Mouse (Mus musculus) brain, adult 2 months (tissue): ENCODE measurements around the gene Mlana.
A peak's percentile ranks its signal among the peaks of the same experiment; 100 is the strongest.

Experiments used
- DNase-seq: peaks from one replicate; pipeline ENCODE4 v3.0.0; 2011; ENCODE audit warnings: low read depth, low spot score

Mlana gene

DNA sequence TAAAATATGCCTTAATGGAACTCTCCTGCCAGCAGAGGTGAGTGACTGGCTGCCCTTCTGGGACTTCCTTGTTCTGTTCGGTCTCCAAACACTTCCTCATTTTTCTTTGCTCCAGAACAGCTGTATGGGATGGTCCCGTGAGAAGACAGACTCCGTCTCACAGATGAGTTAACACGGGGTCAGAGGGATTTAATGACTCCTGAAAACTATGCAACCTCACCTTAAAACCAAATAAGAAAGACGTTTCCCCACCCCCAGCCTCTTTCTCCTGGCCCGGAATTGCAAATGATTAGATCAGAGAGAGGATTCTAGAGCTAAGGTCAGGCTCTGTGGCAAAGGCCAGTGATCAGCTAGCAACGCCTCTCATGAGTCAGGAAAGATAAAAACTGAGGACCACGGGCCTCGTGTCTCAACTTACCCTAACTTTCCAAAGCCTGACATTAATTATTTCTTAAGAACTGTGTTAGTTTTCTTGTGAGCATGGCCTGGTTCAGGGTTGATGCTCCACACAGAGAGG, 22.0 kb upstream of the Mlana start:
- DNase-seq, result no peak

DNA sequence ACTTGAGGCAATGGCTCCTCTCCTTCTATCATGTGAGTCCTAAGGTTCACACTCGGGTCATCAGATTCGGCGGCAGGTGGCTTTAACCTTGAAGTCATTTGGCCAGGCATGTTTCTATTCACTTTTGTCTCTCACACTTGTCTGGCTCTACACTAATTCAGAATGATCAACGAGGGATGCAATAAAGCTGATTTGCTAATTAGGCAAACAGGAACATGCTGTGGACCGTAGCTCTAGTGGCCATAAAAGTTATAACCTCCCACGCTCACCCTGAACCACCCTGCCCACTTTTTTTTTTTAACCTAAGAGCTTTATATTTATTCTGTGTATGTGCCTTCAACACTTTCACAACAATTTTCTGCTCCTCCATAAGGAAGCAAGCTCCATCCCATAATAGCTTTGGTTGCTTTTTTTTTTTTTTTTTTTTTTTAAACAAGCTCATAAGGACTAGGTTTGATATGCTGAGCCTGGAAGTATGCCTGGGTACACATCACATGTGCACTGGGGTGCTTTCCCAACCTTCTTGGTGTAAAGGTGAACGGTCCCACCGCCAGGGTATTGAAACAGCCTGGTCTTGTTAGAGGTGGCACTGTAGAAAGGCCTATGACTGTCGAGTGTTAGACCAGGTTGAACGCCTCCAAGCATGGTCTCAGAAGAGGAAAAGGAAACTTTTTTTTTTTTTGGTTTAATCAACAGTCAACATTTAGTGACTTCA, 21.0 kb upstream of the Mlana start:
- no peak for DNase-seq

DNA sequence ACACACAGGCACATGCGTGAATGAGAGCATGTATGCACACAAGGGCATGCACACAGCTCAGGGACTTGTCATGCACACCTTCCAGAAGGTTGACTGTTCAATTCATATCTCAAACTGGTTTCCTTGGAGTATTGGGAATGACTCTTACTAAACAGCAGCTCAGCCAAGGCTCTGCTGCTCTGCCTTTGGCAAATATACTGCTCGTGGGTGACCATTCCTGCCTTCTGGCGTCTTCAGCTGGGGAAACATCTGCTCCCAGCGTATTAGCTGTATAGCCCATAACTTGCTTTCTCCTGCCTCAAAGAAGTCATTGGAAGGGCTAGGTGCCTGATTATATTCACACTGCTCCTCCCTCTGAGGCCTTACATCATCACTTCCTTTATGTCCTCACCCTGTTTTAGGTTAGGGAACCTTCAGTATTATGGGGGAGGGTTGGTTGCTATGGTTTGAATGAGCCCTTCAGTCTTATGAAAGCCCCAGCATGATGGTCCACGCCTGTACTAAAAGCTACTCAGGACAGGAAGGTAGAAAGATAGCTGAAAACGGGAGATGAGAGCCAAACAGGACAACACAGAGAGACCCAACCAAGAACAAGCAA, 19.3 kb upstream of the Mlana start:
- DNase-seq, result peak; percentile 43

DNA sequence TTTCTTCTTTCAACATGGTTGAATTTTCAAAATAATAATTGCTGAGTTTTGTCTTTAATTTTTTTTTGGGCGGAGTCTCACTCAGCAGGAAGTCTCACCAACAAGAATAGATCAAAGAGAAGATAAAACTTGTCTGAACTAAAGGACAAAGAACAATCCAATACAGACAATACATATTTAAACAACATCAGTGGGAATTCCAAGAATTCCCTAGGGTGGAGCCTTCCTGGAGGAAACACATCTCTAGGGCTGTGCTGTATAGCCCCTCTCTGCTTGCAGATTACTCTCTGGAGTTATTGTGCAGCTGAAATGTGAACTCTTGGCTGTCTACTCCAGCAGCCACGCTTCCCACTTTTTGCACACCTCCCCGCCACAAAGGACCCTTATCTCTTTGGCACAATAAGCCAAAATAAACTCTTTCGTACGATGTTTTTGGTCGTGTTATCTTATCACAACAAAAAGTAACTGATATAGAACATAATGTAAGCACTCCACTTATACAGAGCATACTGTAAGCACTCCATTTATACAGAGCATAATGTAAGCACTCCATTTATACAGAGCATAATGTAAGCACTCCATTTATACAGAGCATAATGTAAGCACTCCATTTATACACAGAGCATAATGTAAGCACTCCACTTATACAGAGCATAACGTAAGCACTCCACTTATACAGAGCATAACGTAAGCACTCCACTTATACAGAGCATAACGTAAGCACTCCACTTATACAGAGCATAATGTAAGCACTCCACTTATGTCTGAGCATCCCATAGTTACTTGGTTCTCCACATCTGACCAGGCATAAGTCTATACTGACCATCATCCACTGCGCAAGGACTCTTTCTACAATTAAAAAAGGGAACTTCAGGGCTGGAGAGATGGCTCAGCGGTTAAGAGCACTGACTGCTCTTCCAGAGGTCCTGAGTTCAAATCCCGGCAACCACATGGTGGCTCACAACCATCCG, 17.2 kb upstream of the Mlana start:
- no peak for DNase-seq

DNA sequence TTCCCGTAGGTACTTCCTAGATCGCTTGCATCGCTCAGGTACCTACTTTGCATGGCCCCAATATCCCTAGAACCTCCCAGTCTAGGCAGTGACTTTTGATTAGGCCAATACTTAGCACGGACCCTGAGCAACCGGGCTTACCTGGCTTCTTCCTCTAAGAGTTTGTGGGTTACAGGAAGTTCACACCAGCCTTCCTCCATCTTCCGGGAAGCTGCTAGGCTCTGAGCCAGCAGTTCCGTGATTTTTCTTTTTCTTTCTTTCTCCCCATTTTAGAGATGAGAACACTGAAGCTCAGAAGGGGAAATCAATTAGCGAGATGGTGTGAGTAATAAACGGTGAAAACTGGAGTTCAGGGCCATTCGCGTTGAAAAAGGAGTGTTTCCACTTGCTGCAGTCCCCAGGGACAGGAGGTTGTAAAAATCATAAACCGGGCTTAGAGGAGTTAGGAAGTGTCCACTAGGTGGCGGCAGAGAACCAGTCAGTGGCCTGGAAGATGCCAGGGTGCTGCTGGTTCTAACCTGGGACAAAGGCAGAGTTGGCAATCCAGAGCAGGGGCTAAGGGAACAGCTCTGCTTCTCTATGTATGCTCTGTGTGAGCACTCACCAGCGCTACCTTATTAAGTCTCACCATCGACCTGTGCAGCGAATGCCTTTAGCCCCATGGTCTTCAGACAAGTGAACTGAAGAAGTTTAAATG, 13.6 kb upstream of the Mlana start:
- peak; percentile 90 for DNase-seq

DNA sequence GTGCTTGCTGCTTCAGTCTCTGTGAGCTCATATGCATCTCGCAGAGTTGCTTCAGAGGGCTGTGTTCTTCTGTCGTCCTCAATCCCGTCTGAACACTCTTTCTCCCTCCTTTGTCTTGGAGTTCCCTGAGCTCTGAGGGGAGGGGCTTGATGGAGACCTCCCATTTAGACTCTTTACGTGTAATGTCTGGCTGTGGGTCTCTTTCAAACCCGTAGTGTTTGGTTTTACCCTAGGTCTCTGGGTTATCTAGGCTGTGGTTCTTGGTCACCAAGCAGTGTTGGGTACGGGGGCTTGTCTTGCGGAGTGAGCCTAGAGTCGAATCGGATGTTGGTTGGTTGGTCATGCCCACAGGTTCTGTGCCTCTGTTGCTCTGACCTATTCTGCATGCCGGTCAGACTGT, 2.6 kb upstream of the Mlana start:
- DNase-seq, result no peak

DNA sequence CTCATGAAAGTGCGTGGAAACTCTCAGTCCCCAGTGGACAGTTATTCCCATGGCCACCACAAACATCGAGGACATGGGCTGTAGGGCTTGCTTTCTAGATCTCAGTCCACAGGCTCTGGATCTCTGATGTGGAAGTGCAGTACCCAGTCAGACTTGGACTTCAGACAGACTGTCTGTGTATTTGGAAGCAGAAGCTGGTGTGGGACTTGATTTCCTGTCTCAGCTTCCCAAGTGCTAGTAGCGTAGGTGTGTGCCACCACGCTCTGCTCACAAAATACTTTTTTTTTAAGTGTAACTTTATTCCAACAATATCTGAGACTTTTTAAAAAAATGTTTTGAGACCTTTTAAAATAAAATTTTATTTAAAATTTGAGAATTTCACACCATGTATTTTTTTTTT, 1.3 kb upstream of the Mlana start:
- peak; percentile 61 for DNase-seq

DNA sequence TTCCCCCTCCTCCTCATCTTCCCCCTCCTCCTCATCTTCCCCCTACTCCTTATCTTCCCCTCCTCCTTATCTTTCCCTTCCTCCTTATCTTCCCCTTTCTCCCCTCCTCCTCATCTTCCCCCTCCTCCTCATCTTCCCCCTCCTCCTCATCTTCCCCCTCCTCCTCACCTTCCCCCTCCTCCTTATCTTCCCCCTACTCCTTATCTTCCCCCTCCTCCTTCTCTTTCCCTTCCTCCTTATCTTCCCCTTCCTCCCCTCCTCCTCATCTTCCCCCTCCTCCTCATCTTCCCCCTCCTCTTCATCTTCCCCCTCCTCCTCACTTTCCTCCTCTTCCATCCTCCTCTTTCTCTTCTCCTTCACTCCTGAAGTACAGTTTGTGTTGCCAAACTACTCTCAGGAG, 784 bp upstream of the Mlana start:
- DNase-seq, result no peak

DNA sequence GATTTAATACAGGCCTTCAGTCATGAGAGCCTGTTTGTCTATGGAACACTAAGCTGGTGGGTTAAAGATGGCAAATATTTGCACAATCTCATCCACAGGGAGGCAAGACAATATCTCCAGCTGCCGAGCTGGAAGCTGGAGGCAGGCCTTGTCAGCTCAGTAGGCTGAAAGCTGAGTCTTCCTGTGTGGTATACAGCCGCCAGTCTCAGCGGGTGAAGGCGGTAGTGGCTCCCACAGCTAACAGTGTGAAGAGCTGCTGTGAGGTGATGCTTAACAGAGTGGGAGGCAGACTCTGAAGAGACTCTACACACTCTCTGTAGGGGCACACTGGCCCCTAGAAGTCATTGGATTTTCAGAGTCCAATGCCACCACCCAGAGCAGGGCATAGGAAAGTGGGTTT, 4.1 kb downstream of the Mlana start:
- DNase-seq, result peak; percentile 60

DNA sequence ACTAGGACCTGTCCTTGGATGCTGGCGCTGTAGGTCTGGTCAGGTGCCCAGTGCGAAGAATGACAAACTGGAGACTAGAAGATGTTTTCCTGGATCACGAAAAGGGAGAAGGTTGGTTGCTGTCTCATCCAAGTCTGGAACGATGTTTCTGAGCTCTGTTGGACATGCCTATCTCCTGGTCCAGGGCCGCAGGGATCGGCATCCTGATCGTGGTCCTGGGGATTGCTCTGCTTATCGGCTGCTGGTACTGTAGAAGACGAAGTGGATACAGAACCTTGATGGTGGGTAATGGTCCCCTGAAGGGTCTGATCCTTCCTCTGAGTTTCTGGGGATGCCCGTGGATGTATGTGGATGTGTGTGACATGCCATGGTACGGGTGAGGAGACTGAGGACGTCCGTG, 6.8 kb downstream of the Mlana start:
- DNase-seq, result no peak

DNA sequence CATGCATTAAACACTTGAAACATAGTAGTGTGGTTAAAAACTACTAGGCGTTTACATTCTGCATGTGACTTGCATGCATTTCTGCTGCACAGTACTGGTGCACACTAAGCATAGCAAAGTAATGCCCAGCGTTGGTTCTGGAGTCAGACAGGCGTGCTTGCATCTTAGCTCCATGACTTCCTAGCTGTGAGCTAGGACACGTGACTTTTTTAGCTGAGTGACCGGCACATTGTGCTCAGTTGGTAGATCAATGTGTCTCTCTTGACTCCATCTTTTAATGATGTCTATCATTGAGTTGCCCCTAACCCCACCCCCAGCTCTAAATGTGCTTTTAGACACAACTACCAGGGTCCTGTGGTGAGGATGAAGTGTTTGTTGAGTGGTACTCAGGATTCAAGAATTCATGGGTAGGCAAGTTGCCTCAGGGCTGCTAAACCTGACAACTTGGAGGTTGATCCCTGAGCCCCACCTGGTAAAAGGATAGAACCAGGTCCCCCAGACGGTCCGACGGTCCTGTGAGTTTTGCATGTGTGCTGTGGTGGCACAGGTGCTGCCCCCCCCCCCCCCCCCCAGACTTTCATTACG, 9.8 kb downstream of the Mlana start:
- no peak for DNase-seq

DNA sequence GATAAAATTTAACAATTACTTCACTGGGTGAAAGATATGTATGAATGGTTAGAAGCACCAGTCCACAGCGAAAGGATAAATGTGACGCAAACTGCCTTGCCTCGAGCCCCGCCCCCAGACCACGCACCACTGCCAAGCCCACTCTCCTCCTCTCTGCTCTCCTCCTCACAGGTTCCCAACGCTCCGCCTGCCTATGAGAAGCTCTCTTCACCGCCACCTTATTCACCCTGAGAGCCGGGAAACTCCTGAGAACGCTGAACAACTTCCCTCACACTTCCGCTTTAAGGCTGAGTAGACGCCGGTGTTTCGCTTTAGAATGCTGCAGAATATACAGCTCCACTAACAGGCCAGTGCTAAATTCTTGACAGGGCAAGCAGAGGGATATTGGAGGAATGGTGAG, 10.4 kb downstream of the Mlana start:
- DNase-seq, result peak; percentile 28

DNA sequence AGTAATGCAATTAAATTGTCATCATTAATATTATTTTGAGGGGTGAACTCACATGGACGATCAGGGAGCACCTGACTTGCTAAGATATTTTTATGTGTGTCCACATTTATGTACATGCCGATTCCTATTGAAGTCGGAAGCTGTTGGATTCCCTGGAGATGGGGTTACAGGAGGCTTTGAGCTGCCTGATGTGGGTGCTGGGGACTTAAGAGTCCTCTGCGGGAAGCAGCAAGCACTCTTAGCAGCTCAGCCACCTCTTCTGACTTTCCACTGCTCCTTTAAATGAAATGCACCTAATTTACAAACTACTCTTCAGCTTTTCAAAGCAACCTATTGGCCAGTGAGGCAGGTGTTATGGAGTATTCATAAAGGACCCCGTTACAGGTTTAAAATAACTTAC, 10.8 kb downstream of the Mlana start:
- DNase-seq, result no peak

DNA sequence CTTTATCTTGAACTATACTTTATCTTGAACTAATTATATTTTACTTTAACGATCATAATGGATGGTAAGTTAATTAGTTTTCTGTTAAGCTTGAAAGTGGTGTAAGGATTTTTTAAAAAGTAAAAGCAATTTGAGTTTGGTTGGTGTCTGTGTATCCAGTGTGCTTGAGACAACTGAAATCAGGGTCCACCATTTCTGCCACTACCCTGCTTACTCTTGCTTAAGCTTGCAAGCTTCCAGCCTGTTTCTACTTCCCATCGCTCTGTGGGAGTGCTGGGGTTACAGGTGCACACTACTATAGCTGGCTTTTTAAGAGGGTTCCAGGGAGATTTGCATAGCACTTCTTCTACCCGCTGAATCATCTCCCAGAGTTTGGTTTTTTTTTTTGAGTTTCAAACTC, 11.8 kb downstream of the Mlana start:
- no peak for DNase-seq

DNA sequence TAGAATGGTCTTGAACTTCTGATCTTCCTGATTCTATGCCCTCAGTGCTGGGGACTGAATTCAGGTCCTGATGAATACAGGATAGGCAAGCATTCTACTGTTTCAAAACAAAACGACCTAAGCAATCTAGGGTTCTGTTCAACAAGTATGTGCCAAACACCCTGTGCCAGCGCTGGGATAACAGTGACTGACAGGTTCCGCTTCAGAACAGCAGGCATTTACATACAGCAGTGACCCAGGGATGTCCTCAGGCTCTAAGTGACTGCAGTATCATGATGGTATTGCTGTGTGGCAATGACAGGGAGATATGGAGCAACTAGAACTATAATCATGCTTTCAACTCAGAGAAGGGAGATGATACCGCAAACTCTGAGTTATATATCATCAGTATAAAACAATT, 15.8 kb downstream of the Mlana start:
- DNase-seq, result no peak

DNA sequence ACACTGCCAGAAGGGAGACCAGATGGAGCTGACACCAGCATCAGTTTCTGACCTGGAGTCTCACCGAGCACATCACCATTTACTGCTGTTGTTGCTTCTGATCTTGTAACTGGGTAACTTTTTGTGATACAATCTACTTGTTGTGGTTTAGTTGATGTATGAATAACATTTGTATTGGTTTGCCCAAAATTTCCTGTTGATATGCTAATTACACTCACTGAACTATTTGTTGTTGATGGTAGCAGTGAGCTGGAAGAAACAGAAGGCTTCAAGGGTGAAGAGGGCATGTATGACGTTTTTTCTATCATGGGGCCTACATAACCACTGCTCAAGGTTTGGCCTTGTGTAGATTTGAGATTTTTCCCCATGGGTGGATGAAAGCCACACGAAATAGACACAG, 20.2 kb downstream of the Mlana start:
- no peak for DNase-seq

DNA sequence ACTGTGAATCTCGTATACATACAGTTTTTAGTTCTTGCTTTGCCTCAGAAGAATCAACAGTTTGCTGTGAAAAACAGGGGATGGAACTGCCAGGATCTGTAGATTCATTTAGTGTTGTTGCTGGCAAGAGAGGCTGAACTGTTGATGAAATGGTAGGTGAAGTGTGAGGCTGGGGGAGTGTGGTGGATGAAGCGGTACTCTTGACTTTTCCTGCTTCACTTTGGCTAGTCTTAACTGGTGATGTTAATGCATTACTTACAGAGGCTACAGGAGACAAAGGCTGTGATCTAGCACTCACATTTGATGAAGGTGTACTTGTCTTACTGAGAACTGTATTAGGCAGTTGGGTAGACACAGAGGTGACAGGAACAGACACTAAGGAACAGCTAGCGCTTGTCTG, 20.9 kb downstream of the Mlana start:
- no peak for DNase-seq

DNA sequence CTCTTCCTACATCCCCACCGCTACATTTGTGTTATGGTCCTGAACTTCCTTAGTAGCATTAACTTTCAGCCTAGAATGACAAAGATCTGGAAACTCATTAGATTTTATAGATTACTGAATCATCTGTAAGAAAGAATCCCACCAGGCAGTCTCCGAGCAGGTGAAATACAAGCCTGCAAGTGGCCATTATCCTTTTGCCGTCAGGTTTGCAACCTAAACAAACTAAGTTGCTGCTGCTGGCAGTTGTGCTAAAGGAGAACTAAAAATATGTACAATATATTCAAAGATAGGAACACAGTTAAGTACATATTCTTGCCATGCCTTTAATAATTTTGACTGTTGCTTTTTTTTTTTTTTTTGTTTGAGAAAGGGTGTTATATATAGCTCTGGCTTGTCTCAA, 37.8 kb downstream of the Mlana start:
- no peak for DNase-seq

DNA sequence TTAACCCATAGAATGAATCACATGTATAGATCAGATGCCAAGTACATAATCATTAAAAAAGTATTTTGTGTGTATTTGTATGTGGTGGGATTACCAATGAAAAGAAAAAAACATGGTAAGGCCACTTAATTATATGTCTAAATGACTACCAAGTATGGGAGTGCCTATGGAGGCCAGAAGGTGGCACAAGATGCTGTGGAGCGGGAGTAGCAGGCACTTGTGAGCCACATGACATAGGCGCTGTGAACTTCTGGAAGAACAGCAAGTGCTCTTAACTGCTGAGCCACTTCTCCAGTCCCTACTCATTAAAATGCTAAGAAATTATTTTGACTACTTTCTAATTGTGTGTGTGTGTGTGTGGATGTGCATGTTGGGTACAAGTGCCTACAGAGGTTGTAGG, 42.0 kb downstream of the Mlana start:
- DNase-seq, result peak; percentile 11

DNA sequence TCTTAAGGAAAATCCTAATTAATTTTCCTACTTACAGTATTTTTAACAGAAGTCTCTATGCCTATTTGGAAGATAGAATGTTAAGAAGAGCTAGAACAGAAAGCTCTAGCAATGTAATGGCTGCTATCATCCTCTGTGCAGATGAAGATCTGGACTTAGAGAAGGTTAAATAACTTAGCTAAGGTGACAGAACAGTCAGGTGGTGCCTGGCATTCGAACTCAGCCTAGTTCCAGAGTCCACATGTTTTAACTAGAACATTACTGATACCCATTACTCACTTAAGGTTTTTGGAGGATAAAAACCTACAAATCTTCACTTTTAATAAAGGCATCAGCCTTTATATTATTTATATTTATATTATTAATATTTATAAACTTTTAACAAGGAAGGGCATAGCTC, 43.0 kb downstream of the Mlana start:
- DNase-seq, result no peak

DNA sequence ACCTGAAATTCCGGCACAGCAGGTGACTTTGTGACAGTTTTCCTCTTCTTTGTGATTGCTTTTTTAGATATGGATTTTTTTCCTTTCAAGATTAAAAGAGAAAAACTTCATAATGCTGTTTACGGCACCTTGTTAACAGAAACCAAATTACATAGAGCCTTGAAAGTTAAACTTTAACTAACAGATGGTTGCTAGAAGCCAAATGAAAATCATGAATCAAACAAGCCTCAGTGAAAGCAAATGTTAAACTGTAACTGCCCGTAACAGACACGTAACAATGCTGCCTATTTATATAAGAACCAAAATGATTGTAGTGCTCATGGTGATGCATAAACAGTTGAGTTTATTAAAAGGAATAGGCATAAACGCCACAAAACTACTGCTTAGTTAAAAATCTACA, 45.9 kb downstream of the Mlana start:
- no peak for DNase-seq
